Mouse (Mus musculus) CD4-positive, CD25-positive, alpha-beta regulatory T cell, adult 2 months (primary cell): ENCODE measurements around the gene Srp54a.
"Not testable (repeated sequence)": the region's sequence is repeated elsewhere in the genome, so short reads cannot be mapped to it uniquely, and the experiment has no call there.

Experiments used
- DNase-seq: peaks from one replicate; pipeline ENCODE4 v3.0.0-alpha.2; 2012; ENCODE audit warnings: low read depth, low spot score

The Srp54a gene

GRCm38 (mm10) chr12:55124731-55125130 is 44.7 kb downstream of the Srp54a start:
- not testable (repeated sequence) for DNase-seq

- not testable (repeated sequence) for DNase-seq
These were observed 55.5 kb downstream of the Srp54a start for GRCm38 (mm10) chr12:55135540-55135939.

- DNase-seq: not testable (repeated sequence)
These were observed 57.8 kb downstream of the Srp54a start for GRCm38 (mm10) chr12:55137859-55138258.

- DNase-seq: not testable (repeated sequence)
These were observed 74.7 kb downstream of the Srp54a start, which contains the start of gene Srp54b for GRCm38 (mm10) chr12:55154559-55155448. Srp54b (plus strand) TSS chr12:55155104.

- DNase-seq: not testable (repeated sequence)
These were observed 75.4 kb downstream of the Srp54a start for GRCm38 (mm10) chr12:55155449-55155783.
